Mouse (Mus musculus) frontal cortex, postnatal 25 days (tissue): ENCODE results near the gene Ptar1.
"Not testable (repeated sequence)": the region's sequence is repeated elsewhere in the genome, so short reads cannot be mapped to it uniquely, and the experiment has no call there.

Experiments
- DNase-seq, 2 experiments: peaks; one replicate each; pipeline ENCODE4 v3.0.0; 2022; ENCODE audit warnings: low spot score in 2 of 2

The Ptar1 gene

GRCm38 (mm10) chr19:23687296-23688021 is at the start of gene Ptar1:
TSS of gene Ptar1 (plus strand) at chr19:23687429.
- DNase-seq, result peak; percentile 70 to 75

- no peak for DNase-seq
These were observed 43.4 kb upstream of the Ptar1 start for GRCm38 (mm10) chr19:23643819-23644218.

- DNase-seq, result no peak
These were observed 41.9 kb upstream of the Ptar1 start for GRCm38 (mm10) chr19:23645347-23645746.

- DNase-seq, result no peak
These were observed 39.9 kb upstream of the Ptar1 start for GRCm38 (mm10) chr19:23647308-23647707.

- DNase-seq, result peak in 1 of 2 experiments; percentile 25
These were observed 34.6 kb upstream of the Ptar1 start, which contains the start of gene 1700028P14Rik for GRCm38 (mm10) chr19:23652644-23653043. TSS of gene 1700028P14Rik (minus strand) at chr19:23652812.

- DNase-seq, result no peak
These were observed 34.1 kb upstream of the Ptar1 start for GRCm38 (mm10) chr19:23653154-23653553.

GRCm38 (mm10) chr19:23657261-23657932 is 29.8 kb upstream of the Ptar1 start:
- DNase-seq, result no peak

GRCm38 (mm10) chr19:23658350-23658749 is 28.9 kb upstream of the Ptar1 start:
- no peak for DNase-seq

- DNase-seq, result no peak
These were observed 23.1 kb upstream of the Ptar1 start for GRCm38 (mm10) chr19:23664083-23664482.

GRCm38 (mm10) chr19:23668142-23668655 is 19.0 kb upstream of the Ptar1 start:
- DNase-seq, result no peak

GRCm38 (mm10) chr19:23673021-23673420 is 14.2 kb upstream of the Ptar1 start:
- no peak for DNase-seq

- DNase-seq, result not testable (repeated sequence)
These were observed 11.6 kb upstream of the Ptar1 start for GRCm38 (mm10) chr19:23675656-23676055.

- no peak for DNase-seq
These were observed 300 bp upstream of the Ptar1 start for GRCm38 (mm10) chr19:23686962-23687295.

- DNase-seq, result no peak
These were observed 1.3 kb downstream of the Ptar1 start for GRCm38 (mm10) chr19:23688421-23688946.

- no peak for DNase-seq
These were observed 7.1 kb downstream of the Ptar1 start for GRCm38 (mm10) chr19:23694344-23694743.

- DNase-seq, result no peak
These were observed 10.6 kb downstream of the Ptar1 start for GRCm38 (mm10) chr19:23697861-23698260.

- no peak for DNase-seq
These were observed 11.1 kb downstream of the Ptar1 start for GRCm38 (mm10) chr19:23698366-23698765.

GRCm38 (mm10) chr19:23699131-23699530 is 11.9 kb downstream of the Ptar1 start:
- no peak for DNase-seq

- DNase-seq, result no peak
These were observed 15.7 kb downstream of the Ptar1 start for GRCm38 (mm10) chr19:23702896-23703295.

- DNase-seq, result no peak
These were observed 18.2 kb downstream of the Ptar1 start for GRCm38 (mm10) chr19:23705383-23705782.

GRCm38 (mm10) chr19:23746506-23746905 is 59.3 kb downstream of the Ptar1 start:
- no peak for DNase-seq

- DNase-seq, result no peak
These were observed 69.8 kb downstream of the Ptar1 start for GRCm38 (mm10) chr19:23757011-23757410.
